Mouse (Mus musculus): ENCODE measurements around the gene Gm28635.

DNA sequence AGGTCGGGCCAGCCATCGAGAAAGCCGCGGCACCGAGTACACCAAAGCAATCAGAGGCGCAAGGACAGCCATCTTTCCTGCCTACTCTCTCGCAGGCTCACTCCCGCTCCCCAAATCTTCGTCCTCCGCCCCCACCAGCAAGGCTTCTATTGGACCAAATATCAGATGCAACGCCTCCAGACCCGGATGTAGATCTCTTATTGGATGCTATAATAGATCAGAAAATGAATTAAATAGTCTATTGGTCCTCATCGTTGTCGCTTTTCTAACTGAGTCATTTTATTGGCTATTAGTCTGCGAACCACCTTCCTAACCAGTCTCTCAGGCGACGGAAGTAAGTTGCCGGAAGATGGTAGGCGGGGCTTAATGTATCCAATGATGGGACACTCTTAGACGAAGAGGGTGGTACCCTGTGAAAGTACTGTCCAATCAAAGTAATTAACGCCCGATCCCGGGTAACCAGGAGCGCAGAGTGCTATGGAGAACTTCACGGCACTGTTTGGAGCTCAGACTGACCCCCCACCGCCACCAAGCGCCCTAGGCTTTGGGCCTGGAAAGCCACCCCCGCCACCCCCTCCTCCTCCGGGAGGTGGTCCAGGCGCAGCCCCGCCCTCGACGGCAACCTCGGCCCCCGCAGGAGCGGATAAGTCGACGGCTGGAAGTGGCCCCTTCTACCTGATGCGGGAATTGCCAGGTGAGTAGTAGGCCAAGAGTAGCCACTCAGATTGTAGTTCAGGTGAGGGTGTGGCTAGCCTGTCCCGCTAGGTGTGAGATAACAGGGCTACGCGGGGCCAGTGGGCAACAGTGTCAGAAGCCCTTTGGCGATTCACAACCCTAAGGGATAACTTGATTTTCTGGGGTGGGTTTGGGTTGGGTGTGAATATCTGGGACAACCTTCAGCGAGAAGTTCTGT is at the start of gene Gm28635, which contains the start of gene Med19:
- no peak for TF ChIP-seq CTCF (IDR thresholded peaks at IDR 0.05; ENCODE audit: extremely low read depth, insufficient read depth, insufficient read length, insufficient replicate concordance)
- 0 out of 2 replicates have a peak, but pooled peaks have one; percentile 29 for TF ChIP-seq POLR2A (IDR thresholded peaks at IDR 0.05; ENCODE audit: low read depth, low read length)
